Comparison of ENCODE assay signal across 15 mouse cellular contexts in genomic region chr6:41554295-41555169, GRCm38 (mm10). TPM values are rescaled to one million over a fixed set of nuclear protein-coding genes. Genes with fewer than 3 reads are reported as not detected.
DNase-seq lines count a peak whose midpoint lies in the region; ATAC-seq and TF ChIP-seq lines count a peak whose summit lies in the region.
"Had no signal": no experiment of that assay in that cellular context is flagged by ENCODE, and none has a peak within 500 bp of the region (broad histone marks: within the 10 kb centered on the region; RNA-seq: fewer than 3 reads in every experiment).

No protein-coding gene starts in this region.

- WGBS in heart, postnatal 0 days, result 58% methylated on average over 7 of the region's 7 CpGs
- 86% methylated on average over 7 of the region's 7 CpGs for WGBS in midbrain, embryonic 16.5 days

- no peak for DNase-seq in heart, postnatal 0 days (ENCODE audit: low spot score)
- no peak for DNase-seq in heart, adult 8-10 months (ENCODE audit: low spot score)
- peak; percentile 85 to 88 for DNase-seq in CD8-positive naive resting alpha-beta T cell, adult 2 months (ENCODE audit: low read depth in 2 of 2, low spot score in 2 of 2)
- peak; percentile 99 for DNase-seq in thymus, postnatal 0 days (ENCODE audit: low spot score)
- no peak for DNase-seq in frontal cortex, postnatal 25 days (ENCODE audit: low spot score in 2 of 2)
- DNase-seq in left cerebral cortex, adult 18-20 months (ENCODE audit: low spot score in 2 of 2), result no peak
- DNase-seq: cerebellum, postnatal 36 days; gastrocnemius, postnatal 10 days; liver, embryonic 13.5 days; retina, postnatal 1 day had no signal

- H3K9ac ChIP-seq in heart, postnatal 0 days (replicated peaks; ENCODE audit: low read depth, low read length), result no peak overlapping the region
- H3K9ac ChIP-seq in midbrain, embryonic 16.5 days (ENCODE audit: low read depth, low read length), result no peak overlapping the region
- H3K9ac ChIP-seq: hindbrain, embryonic 12.5 days; liver, embryonic 13.5 days had no signal

- no peaks in the 10 kb centered on the region for H3K36me3 ChIP-seq in heart, postnatal 0 days (replicated peaks; ENCODE audit: control insufficient read depth, insufficient read depth, low read length)
- no peaks in the 10 kb centered on the region for H3K36me3 ChIP-seq in midbrain, embryonic 16.5 days (ENCODE audit: control insufficient read depth, insufficient read depth, low read length)
- H3K36me3 ChIP-seq: hindbrain, embryonic 12.5 days; liver, embryonic 13.5 days had no signal

- no peak for TF ChIP-seq EP300 in heart, postnatal 0 days (IDR thresholded peaks at IDR 0.05; ENCODE audit: low read depth)

- no peaks in the 10 kb centered on the region for H3K9me3 ChIP-seq in heart, postnatal 0 days (replicated peaks; ENCODE audit: control insufficient read depth, low read length)
- H3K9me3 ChIP-seq in midbrain, embryonic 16.5 days (replicated peaks; ENCODE audit: control insufficient read depth, low read length, poor library complexity, severe bottlenecking), result no peaks in the 10 kb centered on the region
- H3K9me3 ChIP-seq: hindbrain, embryonic 12.5 days; liver, embryonic 13.5 days had no signal

- H3K4me3 ChIP-seq in heart, postnatal 0 days (ENCODE audit: low read depth, low read length), result no peak overlapping the region
- H3K4me3 ChIP-seq in midbrain, embryonic 16.5 days (ENCODE audit: low read depth, low read length), result no peak overlapping the region
- H3K4me3 ChIP-seq: erythroblast, embryonic 14.5 days; hindbrain, embryonic 12.5 days; liver, embryonic 13.5 days had no signal

- H3K27me3 ChIP-seq in heart, postnatal 0 days (ENCODE audit: control insufficient read depth, insufficient read depth, low read length), result no peaks in the 10 kb centered on the region
- H3K27me3 ChIP-seq in midbrain, embryonic 16.5 days (ENCODE audit: control insufficient read depth, insufficient read depth, low read depth, low read length), result no peaks in the 10 kb centered on the region
- H3K27me3 ChIP-seq: hindbrain, embryonic 12.5 days; liver, embryonic 13.5 days had no signal

- ATAC-seq in heart, postnatal 0 days (ENCODE audit: insufficient read depth, low read depth), result no peak
- ATAC-seq in monocyte, adult 5-6 weeks (replicated peaks; ENCODE audit: insufficient number of reproducible peaks, low FRiP score, low TSS enrichment, poor library complexity, severe bottlenecking), result peak; percentile 90
- ATAC-seq in midbrain, embryonic 16.5 days, result no peak

- peak overlapping the region; percentile 49; the same call in 1 of the 2 replicates for H3K27ac ChIP-seq in heart, postnatal 0 days (ENCODE audit: low read depth)
- H3K27ac ChIP-seq in midbrain, embryonic 16.5 days (ENCODE audit: low read length), result no peak overlapping the region
- H3K27ac ChIP-seq: hindbrain, embryonic 12.5 days; kidney, postnatal 0 days; liver, embryonic 13.5 days had no signal

- no peak overlapping the region for H3K4me2 ChIP-seq in heart, postnatal 0 days (ENCODE audit: low read depth, low read length)
- H3K4me2 ChIP-seq in midbrain, embryonic 16.5 days (ENCODE audit: low read length), result no peak overlapping the region
- H3K4me2 ChIP-seq: hindbrain, embryonic 12.5 days; liver, embryonic 13.5 days had no signal

- no peaks in the 10 kb centered on the region for H3K4me1 ChIP-seq in heart, postnatal 0 days (ENCODE audit: control insufficient read depth, insufficient read depth)
- peaks cover 3% of the 10 kb centered on the region; the same call in 1 of the 2 replicates for H3K4me1 ChIP-seq in midbrain, embryonic 16.5 days (ENCODE audit: control insufficient read depth, insufficient read depth, low read length)
- H3K4me1 ChIP-seq: hindbrain, embryonic 12.5 days had no signal

- TF ChIP-seq CTCF in heart, postnatal 0 days (IDR thresholded peaks at IDR 0.05; ENCODE audit: low read depth), result no peak

RNA-seq across cellular contexts. Expression of gene Prss2, which starts 32.9 kb away (rescaled TPM):
- not detected in 2 replicates for total RNA-seq in heart, postnatal 0 days (2014; rRNA removed; ENCODE audit: low replicate concordance)
- polyA plus RNA-seq in heart, postnatal 0 days (2015; fragmentation: Nextera tagmentation; extraction: Ambion mirVana), result not detected in 2 replicates
- not detected for total RNA-seq in heart, adult 8-10 months (2022)
- not detected in 3 replicates for total RNA-seq in monocyte, adult 5-6 weeks (2017)
- 3.6 and 4.7 TPM in 2 replicates for polyA plus RNA-seq in thymus, postnatal 0 days (2015; fragmentation: Nextera tagmentation; extraction: Ambion mirVana)
- polyA plus RNA-seq in midbrain, embryonic 16.5 days (2015; fragmentation: Nextera tagmentation; extraction: Ambion mirVana), result not detected in 2 replicates
- total RNA-seq in left cerebral cortex, adult 18-20 months (2021), result not detected
- total RNA-seq: gastrocnemius, postnatal 10 days had no signal
- polyA plus RNA-seq: erythroblast, embryonic 14.5 days; hindbrain, embryonic 12.5 days; kidney, postnatal 0 days; liver, embryonic 13.5 days had no signal

RNA-seq across cellular contexts. Expression of gene Ephb6, which starts 50.8 kb away (rescaled TPM):
- total RNA-seq in heart, postnatal 0 days (2014; rRNA removed; ENCODE audit: low replicate concordance), result 2.1 and 5.6 TPM in 2 replicates
- 1.8 and 2.3 TPM in 2 replicates for polyA plus RNA-seq in heart, postnatal 0 days (2015; fragmentation: Nextera tagmentation; extraction: Ambion mirVana)
- total RNA-seq in heart, adult 8-10 months (2022), result 1 to 10 TPM in 2 of 4 experiments, under 1 TPM in 2; 0.41 to 1.7 (median 1.1) TPM
- 1.6 to 4.7 TPM (median 2.0 TPM) in 3 replicates for total RNA-seq in monocyte, adult 5-6 weeks (2017)
- polyA plus RNA-seq in thymus, postnatal 0 days (2015; fragmentation: Nextera tagmentation; extraction: Ambion mirVana), result 81.3 and 84.2 TPM in 2 replicates
- 43.7 and 46.4 TPM in 2 replicates for polyA plus RNA-seq in midbrain, embryonic 16.5 days (2015; fragmentation: Nextera tagmentation; extraction: Ambion mirVana)
- 100 to 1,000 TPM; 115 to 119 TPM for total RNA-seq in left cerebral cortex, adult 18-20 months (2021)

Comparison
In these comparisons a context has a peak if more than half of its experiments do, and no peak if none do; other contexts are left out.
1. DNase-seq: peak in CD8-positive naive resting alpha-beta T cell, adult 2 months (2 of 2) and thymus, postnatal 0 days (single experiment); none in heart, postnatal 0 days (single experiment), heart, adult 8-10 months (single experiment), frontal cortex, postnatal 25 days (0 of 2) and left cerebral cortex, adult 18-20 months (0 of 2).
2. RNA of gene Ephb6, which starts 50.8 kb away (total RNA-seq): 115 to 119 TPM in left cerebral cortex, adult 18-20 months; 2.1 to 5.6 TPM in heart, postnatal 0 days, 1.6 to 4.7 TPM in monocyte, adult 5-6 weeks and 0.41 to 1.7 TPM in heart, adult 8-10 months; every median in the first group is over 10 times any median in the second.